In the genomic region with DNA sequence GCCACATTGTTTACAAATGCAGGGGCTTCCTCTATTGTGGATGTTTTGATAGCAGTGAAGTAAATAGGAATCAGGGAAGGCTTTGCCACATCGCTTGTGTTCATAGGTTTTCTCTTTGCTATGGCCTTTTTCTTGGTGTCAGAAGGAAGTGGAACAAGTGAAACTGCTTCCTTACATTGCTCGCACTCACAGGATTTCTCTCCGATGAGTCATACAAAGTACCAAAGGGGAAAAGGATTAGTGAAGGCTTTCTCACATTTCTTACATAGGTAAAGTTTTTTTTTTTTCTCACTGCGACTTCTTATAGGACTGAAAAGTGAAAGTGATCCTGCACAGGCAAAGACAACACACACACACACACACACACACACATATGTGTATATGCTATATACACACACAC, we compare ENCODE assay signal across 24 mouse cellular contexts. TPM values are rescaled to one million over a fixed set of nuclear protein-coding genes. Genes with fewer than 3 reads are reported as not detected.
"Had no signal": no experiment of that assay in that cellular context is flagged by ENCODE, and none has a peak within 500 bp of the region (broad histone marks: within the 10 kb centered on the region; RNA-seq: fewer than 3 reads in every experiment).

No protein-coding gene starts in this region.

- H3K9me3 ChIP-seq: limb, embryonic 12.5 days; limb, embryonic 15.5 days; lung, embryonic 15.5 days had no signal

- H3K36me3 ChIP-seq: limb, embryonic 12.5 days; limb, embryonic 15.5 days; lung, embryonic 15.5 days had no signal

- ATAC-seq: liver, postnatal 0 days had no signal

- H3K4me1 ChIP-seq: limb, embryonic 12.5 days; limb, embryonic 15.5 days; lung, embryonic 15.5 days had no signal

- DNase-seq: kidney, postnatal 14 days; kidney, postnatal 4 days; left cerebral cortex, postnatal 4 days; liver, postnatal 0 days; lung, postnatal 14 days; lung, postnatal 4 days; midbrain, embryonic 14.5 days; right cerebral cortex, adult 18-20 months; right cerebral cortex, postnatal 14 days; right cerebral cortex, postnatal 4 days; thymus, adult 2 months; thymus, postnatal 25 days had no signal

- H3K4me2 ChIP-seq: limb, embryonic 12.5 days; limb, embryonic 15.5 days; liver, embryonic 11.5 days; lung, embryonic 15.5 days; midbrain, embryonic 11.5 days had no signal

- H3K4me3 ChIP-seq: limb, embryonic 12.5 days; limb, embryonic 15.5 days; lung, embryonic 15.5 days had no signal

- H3K27me3 ChIP-seq: limb, embryonic 12.5 days; limb, embryonic 15.5 days; lung, embryonic 15.5 days had no signal

- H3K27ac ChIP-seq: limb, embryonic 12.5 days; limb, embryonic 15.5 days; liver, embryonic 14.5 days; lung, embryonic 15.5 days; stomach, postnatal 0 days had no signal

- H3K9ac ChIP-seq: limb, embryonic 12.5 days; limb, embryonic 15.5 days; liver, embryonic 14.5 days; liver, postnatal 0 days; lung, embryonic 15.5 days had no signal

RNA-seq across cellular contexts. Expression of a gene that starts 7.9 kb away (rescaled TPM):
- polyA plus RNA-seq: kidney, embryonic 16.5 days; limb, embryonic 12.5 days; liver, postnatal 0 days; lung, embryonic 15.5 days; midbrain, embryonic 11.5 days; neural tube, embryonic 11.5 days had no signal

RNA-seq across cellular contexts. Expression of a gene that starts 55.5 kb away (rescaled TPM):
- polyA plus RNA-seq: kidney, embryonic 16.5 days; limb, embryonic 12.5 days; limb, embryonic 15.5 days; liver, embryonic 11.5 days; liver, embryonic 14.5 days; liver, postnatal 0 days; lung, embryonic 15.5 days; midbrain, embryonic 11.5 days; midbrain, embryonic 14.5 days; midbrain, postnatal 0 days; neural tube, embryonic 11.5 days; neural tube, embryonic 14.5 days; stomach, embryonic 14.5 days; stomach, postnatal 0 days; thymus, adult 2 months had no signal
